Mouse (Mus musculus) mesoderm, embryonic 11.5 days (tissue): ENCODE data around the gene Olfr1471.
"Not testable (repeated sequence)": the region's sequence is repeated elsewhere in the genome, so short reads cannot be mapped to it uniquely, and the experiment has no call there.

ENCODE experiments used
- DNase-seq: peaks from one replicate; pipeline ENCODE4 v3.0.0-alpha.2; 2012; ENCODE audit warnings: low read depth, low spot score

The Olfr1471 gene

GRCm38 (mm10) chr19:13443109-13443508, at the start of gene Olfr1471:
Gene Olfr1471, plus strand, starts transcription at chr19:13443409.
- not testable (repeated sequence) for DNase-seq

DNA sequence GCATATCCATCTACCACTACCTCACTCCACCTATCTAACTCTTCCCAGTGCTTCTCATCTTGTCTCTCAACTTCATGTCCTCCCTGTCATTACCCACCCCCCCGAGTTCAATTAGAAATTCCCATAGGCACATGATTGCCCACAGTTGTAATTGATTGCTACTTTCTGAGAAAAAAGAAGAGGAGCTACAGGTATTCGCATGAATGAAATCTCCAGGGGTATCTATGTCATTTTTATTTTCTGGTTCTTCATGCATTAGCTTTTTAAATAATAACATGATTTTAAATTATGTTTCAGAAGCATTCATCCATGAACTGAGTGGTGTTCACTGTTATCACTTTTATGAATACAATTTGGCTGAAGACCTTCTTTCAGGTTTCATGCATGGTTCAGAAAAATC, 35.7 kb upstream of the Olfr1471 start, which contains the start of gene Olfr1469:
Gene Olfr1469, plus strand, starts transcription at position 301 of the 400 bp plus-strand sequence.
- no peak for DNase-seq

DNA sequence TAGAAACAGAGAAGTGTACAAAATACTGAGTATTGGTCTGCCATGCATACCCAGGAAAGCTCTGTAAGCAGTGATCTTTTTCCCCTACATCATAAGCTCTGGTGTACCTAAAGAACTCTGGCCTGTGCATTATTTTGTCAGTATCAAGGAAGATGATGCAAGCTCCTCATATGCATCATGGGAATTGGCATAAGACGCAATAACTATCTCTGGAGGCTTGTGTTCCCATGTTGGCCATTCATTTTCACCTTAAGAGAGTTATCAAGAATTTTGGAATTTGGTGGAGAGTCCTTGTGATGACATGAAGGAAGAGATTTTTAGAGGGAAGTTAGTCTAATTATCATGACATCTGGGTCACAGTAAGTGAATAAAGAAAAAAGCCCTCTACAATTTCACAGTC, 12.8 kb downstream of the Olfr1471 start, which contains the start of gene Olfr1472:
Gene Olfr1472, minus strand, starts transcription at position 101 of the 400 bp plus-strand sequence.
- no peak for DNase-seq

- not testable (repeated sequence) for DNase-seq
Measured at GRCm38 (mm10) chr19:13469265-13469664, 26.1 kb downstream of the Olfr1471 start, which contains the start of gene Olfr1474. Gene Olfr1474, plus strand, starts transcription at chr19:13469565.

- DNase-seq, result no peak
Measured at GRCm38 (mm10) chr19:13480096-13480495, 36.9 kb downstream of the Olfr1471 start, which contains the start of gene Olfr1475. Gene Olfr1475, minus strand, starts transcription at chr19:13480196.

DNA sequence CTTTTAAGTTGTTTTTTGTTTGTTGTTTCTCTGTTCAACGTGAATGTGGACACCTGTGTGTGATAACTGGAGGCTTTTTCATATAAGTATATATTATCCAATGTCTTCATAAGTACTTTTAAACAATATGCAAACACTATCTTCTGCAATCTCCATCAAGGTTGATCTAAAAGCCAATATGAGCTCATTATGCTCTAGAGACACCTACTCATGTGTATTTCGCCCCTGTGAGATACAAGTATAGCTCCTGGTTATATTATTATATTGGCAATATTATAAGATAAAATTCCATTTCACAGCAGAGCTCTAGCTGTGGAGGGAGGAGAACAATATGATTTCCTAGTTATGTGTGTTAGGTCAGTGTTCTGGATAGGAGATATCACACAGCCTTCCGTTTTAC, 57.0 kb downstream of the Olfr1471 start, which contains the start of gene Olfr1477:
Gene Olfr1477, plus strand, starts transcription at position 301 of the 400 bp plus-strand sequence.
- no peak for DNase-seq
